Mouse (Mus musculus) heart, postnatal 10 days (tissue): ENCODE results near the gene Grin2c. TPM values are rescaled to one million over a fixed set of nuclear protein-coding genes. Genes with fewer than 3 reads are reported as not detected.

Experiments
- DNase-seq, 2 experiments: peaks; one replicate each; pipeline ENCODE4 v3.0.0; 2021
- intact Hi-C: fragments of 180-260 bp; cut with DNase I; formaldehyde crosslinking; loops from one replicate; pipeline ENCODE4 v1.15.1; 2025
- total RNA-seq, 2 experiments: library from RNA; stranded (reverse); gene quantifications; 2 replicates each; pipeline ENCODE4 v1.2.3; 2021

The Grin2c gene
- total RNA-seq, 2 experiments from 2014 or later: not detected

GRCm38 (mm10) chr11:115283891-115284620 lies 17.0 kb upstream of the Grin2c start:
- intact Hi-C loops: no loop called here
- no peak for DNase-seq

GRCm38 (mm10) chr11:115283486-115283765 lies 16.4 kb upstream of the Grin2c start:
- DNase-seq: no peak
- intact Hi-C loops: no loop called here

GRCm38 (mm10) chr11:115282723-115283485 lies 15.9 kb upstream of the Grin2c start:
- no peak for DNase-seq
- intact Hi-C loops: no loop called here

- intact Hi-C loops: no loop called here
- peak; percentile 52 to 57 for DNase-seq
These were observed 15.3 kb upstream of the Grin2c start for GRCm38 (mm10) chr11:115282295-115282694.

GRCm38 (mm10) chr11:115279726-115280125 lies 12.7 kb upstream of the Grin2c start:
- no peak for DNase-seq
- intact Hi-C loops: no loop called here

- intact Hi-C loops: no loop called here
- no peak for DNase-seq
These were observed 11.1 kb upstream of the Grin2c start for GRCm38 (mm10) chr11:115278176-115278575.

GRCm38 (mm10) chr11:115277604-115277975 lies 10.5 kb upstream of the Grin2c start:
- no peak for DNase-seq
- intact Hi-C loops: no loop called here

GRCm38 (mm10) chr11:115276780-115277603 lies 9.9 kb upstream of the Grin2c start, which contains the start of gene Fdxr:
Gene Fdxr, minus strand, starts transcription at chr11:115277050.
- DNase-seq: peak; percentile 99

GRCm38 (mm10) chr11:115275954-115276353 lies 8.9 kb upstream of the Grin2c start:
- intact Hi-C loops: no loop called here
- no peak for DNase-seq

More at GRCm38 (mm10) chr11:115276780-115277603, 9.9 kb upstream of the Grin2c start, which contains the start of gene Fdxr:
- intact Hi-C loops: no loop called here

GRCm38 (mm10) chr11:115275509-115275908 lies 8.5 kb upstream of the Grin2c start:
- DNase-seq: no peak
- intact Hi-C loops: no loop called here

GRCm38 (mm10) chr11:115274771-115275170 lies 7.7 kb upstream of the Grin2c start:
- no peak for DNase-seq
- intact Hi-C loops: loop anchor here (5.0 kb wide), 2 partner anchors 52 to 192 kb away; no protein-coding TSS in a partner anchor

- DNase-seq: no peak
- intact Hi-C loops: loop anchor here (5.0 kb wide), 2 partner anchors 52 to 192 kb away; no protein-coding TSS in a partner anchor
These were observed 7.1 kb upstream of the Grin2c start for GRCm38 (mm10) chr11:115274178-115274577.

- intact Hi-C loops: loop anchor here (5.0 kb wide), 2 partner anchors 51 to 191 kb away; no protein-coding TSS in a partner anchor
These were observed 6.7 kb upstream of the Grin2c start for GRCm38 (mm10) chr11:115273735-115274134.

GRCm38 (mm10) chr11:115272894-115273498 lies 6.0 kb upstream of the Grin2c start:
- no peak for DNase-seq
- intact Hi-C loops: loop anchor here (5.0 kb wide), 2 partner anchors 51 to 191 kb away; no protein-coding TSS in a partner anchor

More at GRCm38 (mm10) chr11:115273735-115274134, 6.7 kb upstream of the Grin2c start:
- DNase-seq: no peak

- no peak for DNase-seq
- intact Hi-C loops: loop anchor here (2.0 to 5.0 kb wide), 3 partner anchors 49 to 189 kb away; no protein-coding TSS in a partner anchor
These were observed 4.4 kb upstream of the Grin2c start for GRCm38 (mm10) chr11:115271481-115271880.

GRCm38 (mm10) chr11:115271052-115271451 lies 4.0 kb upstream of the Grin2c start:
- intact Hi-C loops: loop anchor here (2.0 to 5.0 kb wide), 3 partner anchors 49 to 189 kb away; no protein-coding TSS in a partner anchor
- DNase-seq: no peak

GRCm38 (mm10) chr11:115270148-115270861 lies 3.3 kb upstream of the Grin2c start:
- DNase-seq: peak; percentile 80 to 90
- intact Hi-C loops: loop anchor here (1.0 to 5.0 kb wide), 4 partner anchors 48 to 188 kb away; no protein-coding TSS in a partner anchor

GRCm38 (mm10) chr11:115269330-115270066 lies 2.5 kb upstream of the Grin2c start:
- no peak for DNase-seq
- intact Hi-C loops: loop anchor here (1.0 to 5.0 kb wide), 4 partner anchors 47 to 187 kb away; no protein-coding TSS in a partner anchor

- no peak for DNase-seq
- intact Hi-C loops: no loop called here
These were observed 915 bp upstream of the Grin2c start for GRCm38 (mm10) chr11:115267958-115268357.
